Mouse (Mus musculus) kidney, adult 2 months (tissue): ENCODE results near the gene Gm20431.

ENCODE experiments used
- CTCF ChIP-seq: fragments of 200-500 bp; conservative IDR thresholded peaks from 2 replicates; pipeline ENCODE4 v1.5.1; 2011; ENCODE audit warnings: low read depth, mild to moderate bottlenecking, control low read depth, low read length, moderate library complexity, mixed read lengths; ENCODE audit not compliant: insufficient read depth, insufficient read length
- POLR2A ChIP-seq: fragments of 200-500 bp; IDR thresholded peaks from one replicate; pipeline ENCODE4 v1.6.1; 2011; ENCODE audit warnings: low read depth, low read length, control low read depth

GRCm38 (mm10) chr2:167632731-167633536 is 28.4 kb downstream of the Gm20431 start:
- TF ChIP-seq CTCF: no peak
- TF ChIP-seq POLR2A: no peak
